Mouse (Mus musculus) adrenal gland, postnatal 25 days (tissue): ENCODE results near the gene Ppp6r3. TPM values are rescaled to one million over a fixed set of nuclear protein-coding genes. Genes with fewer than 3 reads are reported as not detected.

Source experiments
- DNase-seq: peaks from one replicate; pipeline ENCODE4 v3.0.0; 2021; ENCODE audit warnings: mixed read lengths
- total RNA-seq: library from RNA; stranded (reverse); gene quantifications from 2 replicates; pipeline ENCODE4 v1.2.3, GENCODE M21; 2021

Gene Ppp6r3
- total RNA-seq, 1 experiment from 2014 or later = 112 TPM

GRCm38 (mm10) chr19:3431066-3431465 is 144.5 kb downstream of the Ppp6r3 start:
- no peak for DNase-seq

GRCm38 (mm10) chr19:3429156-3429816 is 146.3 kb downstream of the Ppp6r3 start:
- DNase-seq = no peak

GRCm38 (mm10) chr19:3428057-3428830 is 147.3 kb downstream of the Ppp6r3 start:
- DNase-seq = no peak

- DNase-seq = no peak
Observed at GRCm38 (mm10) chr19:3424214-3424613, 151.3 kb downstream of the Ppp6r3 start.

GRCm38 (mm10) chr19:3422981-3423380 is 152.6 kb downstream of the Ppp6r3 start:
- no peak for DNase-seq

- no peak for DNase-seq
Observed at GRCm38 (mm10) chr19:3422488-3422887, 153.1 kb downstream of the Ppp6r3 start.

GRCm38 (mm10) chr19:3419251-3419650 is 156.3 kb downstream of the Ppp6r3 start:
- peak; percentile 42 for DNase-seq

- peak; percentile 46 for DNase-seq
Observed at GRCm38 (mm10) chr19:3414268-3414733, 161.2 kb downstream of the Ppp6r3 start, which contains the start of gene Gal. Gal (minus strand) TSS chr19:3414544.

GRCm38 (mm10) chr19:3405531-3406281 is 169.8 kb downstream of the Ppp6r3 start:
- DNase-seq = no peak

Other genes starting within 250 kb of the Ppp6r3 start
- 0.52 and 0.97 TPM in 2 replicates for gene Tesmin, start 186.9 kb downstream of the Ppp6r3 start, total RNA-seq
- gene Gal, start 161.2 kb downstream of the Ppp6r3 start, total RNA-seq = 37.1 and 44.4 TPM in 2 replicates
- gene Lrp5, start 110.8 kb upstream of the Ppp6r3 start, total RNA-seq = 97.9 and 117 TPM in 2 replicates
- 21.2 and 30.4 TPM in 2 replicates for gene 1810055G02Rik, start 132.5 kb upstream of the Ppp6r3 start, total RNA-seq
- 72.1 and 75.9 TPM in 2 replicates for gene Kmt5b, start 191.7 kb upstream of the Ppp6r3 start, total RNA-seq